Mouse (Mus musculus): ENCODE data around the gene Gm20388.

The Gm20388 gene

DNA sequence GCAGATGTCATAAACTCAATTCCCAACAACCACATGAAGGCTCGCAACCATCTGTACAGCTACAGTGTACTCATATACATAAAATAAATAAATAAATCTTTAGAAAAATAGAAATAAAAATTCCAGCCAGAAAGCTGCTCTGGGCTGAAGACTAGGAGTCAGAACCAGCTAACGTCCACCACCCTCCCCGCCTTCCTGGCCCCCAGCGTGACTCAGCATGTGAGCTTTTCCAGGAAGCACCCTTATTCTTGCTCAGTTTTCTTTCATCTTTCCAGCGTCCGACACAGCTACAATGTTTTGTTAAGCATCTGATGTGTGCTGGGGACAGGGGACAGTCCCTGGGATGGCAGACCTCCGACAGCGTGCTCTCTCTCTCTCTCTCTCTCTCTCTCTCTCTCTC lies 3434.5 kb downstream of the Gm20388 start:
- no peak for DNase-seq (ENCODE audit: low spot score)

DNA sequence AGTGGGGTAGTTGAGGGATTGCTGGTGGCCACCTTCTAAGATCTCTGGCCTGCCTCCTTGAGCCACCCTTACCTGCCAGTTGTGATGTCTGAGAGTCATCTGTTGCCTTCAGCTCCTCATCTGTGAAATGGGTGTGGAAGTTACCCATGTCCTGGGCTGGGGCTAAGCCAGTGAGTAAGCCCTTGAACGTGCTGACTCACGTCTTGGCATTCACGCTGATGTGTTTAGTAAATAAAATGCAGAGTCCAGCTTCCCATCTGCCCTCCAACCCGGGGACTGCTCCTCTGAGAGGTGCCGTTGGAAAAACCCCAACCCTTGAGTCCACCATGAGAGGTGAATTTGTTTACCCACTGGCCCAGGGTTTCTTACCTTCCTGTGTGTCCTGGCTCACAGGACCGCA lies 3435.2 kb downstream of the Gm20388 start:
- no peak for DNase-seq (ENCODE audit: low spot score)

DNA sequence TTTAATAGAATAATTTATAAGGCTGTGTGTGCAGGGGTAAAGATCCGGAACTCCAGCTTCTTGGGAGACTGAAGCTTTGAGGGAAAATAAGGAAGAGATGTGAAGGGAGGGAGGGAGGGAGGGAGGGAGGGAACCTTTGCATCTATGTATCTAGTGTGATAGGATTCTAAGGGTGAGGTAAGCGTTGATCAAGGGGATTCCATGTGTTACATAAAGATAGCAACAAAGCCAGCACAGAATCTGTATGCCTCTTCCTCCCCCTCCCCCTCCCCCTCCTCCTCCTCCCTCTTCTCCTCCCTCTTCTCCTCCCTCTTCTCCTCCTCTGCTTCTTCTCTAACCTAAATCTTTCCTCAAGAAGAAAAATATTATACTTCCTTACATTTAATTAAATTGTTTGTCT lies 3436.7 kb downstream of the Gm20388 start:
- no peak for DNase-seq (ENCODE audit: low spot score)

DNA sequence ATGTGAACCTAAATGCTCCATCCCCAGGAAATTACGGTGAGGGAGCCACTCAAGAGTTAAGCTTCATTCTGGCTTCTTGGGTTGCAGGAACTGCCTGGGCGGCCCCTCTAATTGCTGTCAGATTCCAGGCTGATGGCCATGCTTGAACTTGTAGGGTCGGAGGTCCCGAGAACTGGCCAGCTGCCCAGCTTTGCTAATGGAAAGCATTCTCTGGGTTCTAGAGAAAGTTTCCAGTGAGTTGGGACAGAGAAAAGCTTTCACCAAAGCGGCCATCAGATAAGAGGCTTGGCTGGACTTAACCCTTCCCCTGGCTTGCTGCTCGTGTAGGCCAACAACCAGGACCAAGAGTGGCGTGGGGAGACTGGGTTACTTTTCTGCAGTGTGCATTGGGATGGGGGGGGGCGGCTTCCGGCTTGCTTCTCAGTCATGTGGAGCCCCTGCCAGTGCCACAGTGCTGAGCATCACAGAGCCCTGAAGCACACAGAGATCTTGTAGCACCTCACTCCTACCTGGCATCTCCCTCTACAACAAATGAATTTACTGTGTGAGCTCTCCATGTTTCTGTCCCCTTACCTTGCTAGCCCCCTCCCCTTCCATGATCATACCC lies 3437.7 kb downstream of the Gm20388 start:
- peak; percentile 47 for DNase-seq (ENCODE audit: low spot score)

DNA sequence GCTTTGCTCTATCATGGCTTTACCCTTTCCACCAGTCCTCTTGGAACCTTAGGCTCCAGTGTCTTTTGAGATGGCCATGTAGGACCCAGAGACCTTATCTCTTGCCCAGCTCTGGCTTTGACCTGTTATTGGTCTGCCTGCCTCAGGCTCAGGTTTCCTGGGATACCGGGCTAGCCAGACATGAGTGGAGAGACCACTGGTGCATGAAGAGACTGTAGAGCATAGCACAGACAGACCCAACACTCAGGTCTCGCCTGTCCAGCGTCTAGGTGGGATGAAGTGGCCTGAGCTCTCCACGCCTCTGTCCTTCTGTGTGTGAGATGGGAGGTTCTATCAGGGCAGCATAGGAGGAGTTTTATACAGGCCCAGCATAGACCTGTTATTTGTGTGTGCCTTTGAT lies 3438.4 kb downstream of the Gm20388 start:
- no peak for DNase-seq (ENCODE audit: low spot score)

DNA sequence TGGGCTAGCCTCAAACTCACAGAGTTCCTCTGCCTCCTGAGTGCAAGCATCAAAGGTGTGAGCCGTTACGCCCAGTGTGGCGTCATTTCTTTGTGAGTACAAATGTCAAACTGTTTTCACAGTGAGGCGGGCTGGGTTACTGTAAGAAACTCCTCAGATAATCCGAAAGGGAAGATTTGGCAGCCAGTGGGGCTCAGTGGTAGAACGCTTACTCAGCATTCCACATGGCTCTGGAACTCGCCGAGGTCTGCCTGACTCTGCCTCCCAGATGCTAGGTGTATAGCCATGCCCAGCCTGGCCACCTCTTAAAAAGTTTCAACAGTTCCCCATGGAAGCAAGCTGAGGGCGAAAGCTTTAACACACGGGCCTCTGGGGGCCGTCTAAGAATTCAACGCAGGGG lies 3441.5 kb downstream of the Gm20388 start:
- no peak for DNase-seq (ENCODE audit: low spot score)

DNA sequence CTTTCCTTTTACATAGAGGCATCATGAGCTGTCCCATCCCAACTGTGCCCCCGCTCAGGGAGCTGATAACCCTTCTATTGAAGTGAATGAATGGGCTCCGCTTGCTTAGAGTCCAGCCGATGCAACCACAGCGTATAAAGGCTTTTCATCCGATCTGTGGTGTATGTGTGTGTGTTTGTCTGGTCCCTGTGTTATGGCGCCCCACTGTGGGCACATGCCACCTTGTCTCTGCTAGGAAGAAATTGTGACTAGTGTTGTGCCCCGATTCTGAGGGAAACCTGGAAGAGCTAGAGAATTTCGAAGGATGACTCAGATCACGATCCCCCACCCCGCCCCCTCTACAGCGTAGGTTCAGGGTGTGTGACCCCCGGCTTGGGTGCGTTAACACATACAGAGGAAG lies 3442.1 kb downstream of the Gm20388 start:
- peak; percentile 57 for DNase-seq (ENCODE audit: low spot score)

DNA sequence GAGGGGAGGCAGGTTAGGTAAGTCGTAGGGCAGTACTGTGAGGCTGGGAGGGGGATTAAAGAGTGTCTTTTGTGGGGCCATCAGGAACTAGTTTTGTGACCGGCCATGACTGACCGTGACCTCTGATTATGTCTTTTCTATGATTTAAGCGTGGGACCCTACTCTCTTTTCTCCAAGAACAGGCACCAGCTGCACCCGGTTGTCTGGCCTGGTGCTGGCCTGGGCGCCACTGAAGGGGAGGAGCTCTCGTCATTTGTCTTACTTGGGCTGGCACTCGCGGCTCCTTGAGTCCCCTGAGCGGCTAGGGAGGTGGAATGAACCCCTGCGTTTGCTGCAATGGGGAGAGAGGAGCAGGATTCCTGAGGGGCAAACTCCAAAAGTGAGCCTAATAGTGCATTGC lies 3442.6 kb downstream of the Gm20388 start:
- no peak for DNase-seq (ENCODE audit: low spot score)

DNA sequence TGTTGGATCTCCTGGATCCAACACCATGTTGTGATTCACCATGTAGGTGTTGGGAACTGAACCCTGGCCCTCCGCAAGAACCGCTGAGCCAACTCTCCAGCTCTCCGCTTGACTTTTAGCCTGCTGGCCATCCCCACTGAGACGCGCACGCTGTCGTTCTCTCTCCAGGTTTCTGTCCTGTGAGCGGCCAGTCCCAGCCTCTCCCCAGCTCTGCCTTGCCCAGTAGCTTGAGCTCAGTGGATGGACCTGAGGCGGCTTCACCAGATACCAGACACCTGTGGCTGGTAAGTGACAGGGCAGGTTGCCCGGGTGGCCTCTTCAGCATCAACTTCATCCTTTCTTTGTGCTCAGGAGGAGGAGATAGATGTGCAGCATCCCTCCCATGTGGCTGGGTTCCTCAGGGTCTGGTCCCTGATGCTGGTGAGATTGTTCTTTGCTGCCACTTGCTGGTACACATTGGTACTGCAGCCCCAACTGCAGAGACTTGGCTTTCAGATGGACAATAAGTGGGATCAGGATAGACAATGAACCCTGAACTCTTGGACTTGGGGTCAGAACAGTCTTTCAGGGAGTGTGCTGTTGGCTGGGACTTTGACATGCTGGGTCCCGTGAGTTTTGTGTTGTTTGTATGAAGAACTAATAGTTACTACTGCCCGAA lies 3450.6 kb downstream of the Gm20388 start:
- DNase-seq (ENCODE audit: low spot score), result peak; percentile 67

DNA sequence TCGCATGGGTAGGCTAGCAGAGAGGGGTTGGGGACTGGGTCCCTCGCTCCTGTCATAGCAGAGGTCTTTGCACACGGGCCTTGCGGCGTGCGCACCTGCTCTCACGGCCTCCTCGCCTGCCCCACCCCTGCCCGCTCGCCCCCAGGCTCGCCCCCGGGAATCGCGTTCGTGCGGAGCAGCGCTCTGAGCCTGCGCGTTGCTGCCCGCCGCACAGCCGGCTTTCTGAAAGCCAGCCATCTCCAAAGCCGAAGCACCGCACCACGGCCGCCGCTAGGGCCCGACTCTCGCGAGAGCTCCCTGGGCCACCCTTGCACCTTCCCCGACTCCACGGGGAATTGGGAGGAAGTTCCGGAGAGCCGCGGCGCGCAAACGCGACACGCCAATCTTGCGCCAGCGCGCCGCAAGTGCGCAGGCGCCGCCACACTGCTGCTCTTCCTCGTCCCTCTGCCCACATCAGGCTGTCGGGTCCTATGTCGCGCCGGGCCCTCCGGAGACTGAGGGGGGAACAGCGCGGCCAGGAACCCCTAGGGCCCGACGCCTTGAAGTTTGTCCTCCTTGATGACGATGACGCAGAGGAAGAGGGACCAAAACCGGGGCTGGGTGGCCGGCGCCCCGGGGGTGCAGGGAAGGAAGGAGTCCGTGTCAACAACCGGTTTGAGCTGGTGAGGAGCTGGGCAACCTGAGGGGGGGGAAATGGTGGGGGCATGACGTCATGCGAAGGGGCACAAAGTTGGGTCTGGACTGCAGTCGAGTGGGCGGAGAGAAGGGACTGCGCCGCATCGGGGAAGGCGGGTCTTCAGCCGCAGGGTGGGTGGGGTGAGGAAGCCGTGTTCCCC lies 3463.0 kb downstream of the Gm20388 start, which contains the start of gene Tcf25:
TSS of gene Tcf25 (plus strand) at position 351 of the 836 bp plus-strand sequence.
- peak; percentile 95 for DNase-seq (ENCODE audit: low spot score)

DNA sequence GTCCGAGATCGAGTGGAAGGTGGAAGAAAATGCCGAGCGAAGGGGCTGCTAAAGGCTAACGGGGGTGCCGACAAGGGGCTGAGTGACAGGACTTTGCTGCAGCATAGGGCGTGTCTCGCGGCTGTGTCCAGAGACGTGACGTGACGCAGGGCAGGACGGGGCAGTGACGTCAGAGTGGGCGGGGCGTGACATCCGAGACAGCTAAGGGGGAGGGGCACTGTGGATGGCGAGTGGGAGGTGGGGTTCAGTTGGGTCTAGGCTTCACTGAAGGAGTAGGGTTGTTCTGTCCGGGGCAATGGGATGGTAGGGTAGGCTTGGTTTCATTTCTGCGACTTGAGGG lies 3463.6 kb downstream of the Gm20388 start:
- peak; percentile 93 for DNase-seq (ENCODE audit: low spot score)

DNA sequence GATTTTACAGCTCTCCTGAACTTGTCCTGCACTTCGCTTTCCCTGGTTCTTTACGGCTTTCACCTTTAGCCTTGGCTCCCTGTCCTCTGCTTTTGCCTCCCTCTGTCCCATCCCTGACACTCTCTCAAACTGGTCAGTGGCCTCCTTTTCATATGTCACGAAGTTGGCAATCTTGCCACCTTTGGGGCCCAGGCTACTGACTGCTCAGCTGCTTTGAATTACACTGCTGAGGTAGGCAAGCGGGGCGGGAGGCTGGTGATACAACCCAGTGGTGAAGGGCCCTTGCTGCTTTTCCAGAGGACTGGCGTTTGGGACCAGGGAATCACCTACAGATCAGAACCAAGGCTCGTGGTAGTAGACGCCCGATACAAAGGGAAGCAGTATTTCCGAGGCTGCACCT lies 3465.1 kb downstream of the Gm20388 start:
- DNase-seq (ENCODE audit: low spot score), result no peak

DNA sequence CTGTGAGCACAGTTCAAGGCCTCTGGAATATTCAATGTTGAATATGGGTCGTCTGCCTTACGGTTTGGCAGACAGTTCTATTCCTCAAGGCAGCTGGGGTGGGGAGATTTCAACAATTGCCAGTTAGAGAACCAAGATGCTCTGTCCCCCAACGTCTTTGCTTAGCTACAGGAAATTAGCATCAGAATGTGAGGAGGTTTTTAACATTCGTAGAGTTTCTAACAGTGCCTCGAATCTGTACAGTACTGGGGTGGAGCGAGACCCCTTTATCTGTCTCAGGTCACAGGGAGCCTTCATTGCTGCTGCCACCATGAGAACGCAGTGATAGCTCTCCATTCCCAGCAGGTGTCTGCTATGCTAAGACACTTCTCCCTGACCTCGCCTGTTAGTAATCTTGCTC lies 3465.5 kb downstream of the Gm20388 start:
- no peak for DNase-seq (ENCODE audit: low spot score)

DNA sequence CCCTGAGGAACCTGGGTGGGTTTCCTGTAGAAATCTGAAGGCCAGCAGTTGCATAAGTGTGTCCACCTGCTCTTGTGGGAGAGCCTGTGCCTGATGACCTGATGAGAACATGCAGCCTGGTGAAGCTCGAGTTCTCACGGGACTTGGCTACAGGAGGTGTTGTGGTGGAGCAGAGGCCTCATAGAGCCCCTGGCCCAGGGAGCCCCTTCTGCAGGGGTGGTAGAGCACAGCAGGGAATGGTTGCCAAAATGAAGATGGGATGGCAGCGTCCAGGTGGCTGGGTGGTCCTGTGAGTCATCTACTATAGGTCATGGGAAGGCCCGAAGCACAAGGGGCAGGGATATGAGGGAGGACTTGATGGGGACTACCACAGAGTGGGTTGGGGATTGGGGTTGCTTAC lies 3471.1 kb downstream of the Gm20388 start:
- DNase-seq (ENCODE audit: low spot score), result no peak

DNA sequence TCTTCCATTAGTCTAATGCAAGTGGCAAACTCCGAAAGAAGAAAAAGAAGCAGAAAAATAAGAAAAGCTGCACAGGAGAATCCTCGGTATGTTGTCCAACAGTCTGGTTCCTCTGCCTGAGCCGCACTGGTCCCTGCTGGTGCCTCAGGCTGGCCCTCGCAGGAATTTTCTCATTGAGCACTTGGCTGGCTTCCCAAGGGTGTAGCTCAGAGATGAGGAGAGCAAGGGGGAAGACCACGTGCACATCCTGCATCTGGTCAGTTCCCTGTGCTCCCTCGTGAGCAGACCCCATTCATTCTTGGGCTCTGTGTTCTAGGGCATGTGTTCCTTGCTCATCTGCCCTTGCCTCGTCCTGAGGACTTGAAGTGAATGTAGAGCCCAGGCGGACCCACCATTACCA lies 3471.9 kb downstream of the Gm20388 start:
- DNase-seq (ENCODE audit: low spot score), result no peak

DNA sequence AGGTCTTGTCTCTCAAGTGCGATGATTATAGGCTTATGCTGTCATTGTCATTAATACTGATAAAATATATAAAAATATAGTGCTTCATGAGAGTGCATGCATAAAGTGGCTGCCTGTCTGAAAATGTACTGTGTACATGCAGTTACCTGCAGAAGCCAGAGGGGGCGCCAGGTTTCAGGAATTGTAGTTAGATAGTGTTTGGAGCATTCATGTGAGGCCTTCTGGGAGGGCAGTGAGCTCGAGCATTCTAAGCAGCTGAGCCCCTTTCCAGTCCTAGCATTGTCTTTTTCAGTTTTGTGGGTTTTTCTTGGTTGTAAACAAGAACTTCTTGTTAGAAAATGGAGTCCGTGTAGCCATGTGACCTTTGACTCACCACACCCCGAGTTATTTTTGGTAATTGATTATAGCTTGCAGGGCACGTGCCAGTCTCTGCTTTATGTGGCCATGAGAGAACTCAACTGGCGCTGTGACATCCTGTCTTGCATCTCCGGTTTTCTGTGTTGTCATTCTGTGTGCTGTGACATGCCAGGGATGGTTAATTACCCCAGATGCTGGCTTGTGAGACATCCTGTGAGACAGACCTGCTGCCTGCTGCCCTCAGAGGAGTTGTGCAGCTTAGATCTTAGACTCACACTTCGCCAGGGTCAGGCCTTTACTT lies 3474.4 kb downstream of the Gm20388 start:
- no peak for DNase-seq (ENCODE audit: low spot score)

DNA sequence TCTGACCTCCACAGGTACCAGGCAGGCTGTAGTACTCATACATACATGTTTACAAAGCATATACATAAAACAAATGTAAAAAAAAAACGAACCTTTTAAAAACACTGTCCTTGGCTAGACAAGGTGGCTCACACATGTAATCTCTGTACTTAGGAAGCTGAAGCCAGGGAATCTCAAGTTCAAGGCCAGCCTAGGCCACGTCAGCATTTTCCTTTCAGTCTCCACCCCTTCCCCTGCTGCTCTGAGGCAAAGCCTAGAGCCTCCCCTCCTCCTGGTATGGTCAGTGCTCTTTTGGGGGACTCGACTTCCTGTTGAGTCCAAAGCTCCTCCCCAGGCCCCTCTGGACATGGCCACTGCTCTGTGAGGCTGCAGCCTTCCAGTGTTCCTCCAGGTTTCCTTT lies 3476.4 kb downstream of the Gm20388 start:
- DNase-seq (ENCODE audit: low spot score), result no peak

DNA sequence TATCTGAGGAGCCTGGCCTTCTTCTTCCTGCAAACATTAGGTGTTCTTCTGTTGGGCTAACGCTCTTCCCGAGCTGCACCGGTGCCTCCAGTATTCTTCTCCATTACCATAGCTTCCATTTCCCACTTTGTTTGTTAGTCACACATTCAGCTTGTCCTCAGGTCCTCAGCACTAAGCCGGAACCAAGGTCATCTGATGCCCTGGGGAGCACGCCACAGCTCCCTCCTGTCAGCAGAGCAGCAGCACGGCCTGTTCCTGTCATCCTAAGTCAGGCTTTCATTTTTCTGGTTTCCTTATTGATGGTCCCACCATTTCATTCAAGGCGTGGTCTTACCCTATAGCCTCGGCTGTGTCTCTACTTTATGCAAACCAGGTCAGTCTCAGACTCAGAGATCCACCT lies 3477.2 kb downstream of the Gm20388 start:
- no peak for DNase-seq (ENCODE audit: low spot score)

DNA sequence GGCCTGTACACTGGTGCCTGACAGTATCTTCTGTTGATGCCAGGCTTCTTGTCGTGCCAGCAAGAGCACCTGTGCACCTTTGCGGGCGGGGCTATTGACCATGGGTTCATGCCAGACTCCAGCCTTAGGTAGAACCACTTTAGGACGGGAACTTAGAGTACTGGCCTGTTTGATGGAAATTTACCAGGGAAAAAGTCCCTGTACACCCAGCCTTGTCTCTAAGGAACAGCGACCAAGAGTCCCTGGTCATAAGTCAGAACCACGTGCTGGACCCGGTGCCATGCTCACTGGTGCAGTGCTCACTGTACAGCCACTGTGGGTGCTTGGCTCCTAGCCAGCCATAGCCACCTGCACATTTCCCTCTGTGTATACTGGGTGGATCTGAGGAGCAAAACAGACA lies 3478.4 kb downstream of the Gm20388 start:
- no peak for DNase-seq (ENCODE audit: low spot score)

DNA sequence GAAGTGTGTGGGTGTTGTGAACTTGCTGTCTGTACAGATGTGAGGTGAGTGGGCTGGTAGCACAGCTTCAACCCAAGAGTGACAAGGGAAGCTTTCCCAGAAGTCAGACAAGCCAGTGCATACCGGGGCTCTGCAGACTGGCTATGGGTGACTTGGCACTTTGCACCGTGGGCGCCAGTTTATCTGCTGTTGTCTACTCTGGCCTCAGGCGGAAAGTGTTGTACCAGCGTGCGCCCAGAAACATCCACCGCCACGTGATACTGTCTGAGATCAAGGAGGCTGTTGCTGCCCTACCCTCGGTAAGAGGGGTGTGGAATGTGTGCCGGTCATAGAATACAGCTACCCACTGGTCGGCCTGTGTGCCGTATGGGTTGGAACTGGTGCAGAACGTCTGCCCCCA lies 3487.7 kb downstream of the Gm20388 start:
- DNase-seq (ENCODE audit: low spot score), result no peak

DNA sequence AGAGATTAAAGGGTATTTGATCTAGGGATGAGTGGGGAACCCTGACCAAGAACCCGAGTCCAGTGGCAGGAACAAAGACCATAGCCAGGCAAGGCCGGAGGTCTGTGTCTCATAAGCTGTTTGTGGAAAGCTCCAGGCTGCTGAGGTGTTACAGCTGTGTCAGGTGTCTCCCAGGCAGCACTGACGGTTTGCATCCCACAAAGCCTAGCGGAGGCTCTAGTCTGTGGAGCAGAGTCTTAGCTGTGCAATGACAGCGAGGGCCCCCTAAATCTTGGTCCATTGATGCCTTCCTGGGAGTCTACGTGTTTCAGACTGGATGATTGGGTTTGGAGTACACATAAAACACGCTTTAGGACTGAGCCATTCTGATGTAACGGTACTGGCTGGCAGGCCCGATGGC lies 3491.3 kb downstream of the Gm20388 start:
- no peak for DNase-seq (ENCODE audit: low spot score)

DNA sequence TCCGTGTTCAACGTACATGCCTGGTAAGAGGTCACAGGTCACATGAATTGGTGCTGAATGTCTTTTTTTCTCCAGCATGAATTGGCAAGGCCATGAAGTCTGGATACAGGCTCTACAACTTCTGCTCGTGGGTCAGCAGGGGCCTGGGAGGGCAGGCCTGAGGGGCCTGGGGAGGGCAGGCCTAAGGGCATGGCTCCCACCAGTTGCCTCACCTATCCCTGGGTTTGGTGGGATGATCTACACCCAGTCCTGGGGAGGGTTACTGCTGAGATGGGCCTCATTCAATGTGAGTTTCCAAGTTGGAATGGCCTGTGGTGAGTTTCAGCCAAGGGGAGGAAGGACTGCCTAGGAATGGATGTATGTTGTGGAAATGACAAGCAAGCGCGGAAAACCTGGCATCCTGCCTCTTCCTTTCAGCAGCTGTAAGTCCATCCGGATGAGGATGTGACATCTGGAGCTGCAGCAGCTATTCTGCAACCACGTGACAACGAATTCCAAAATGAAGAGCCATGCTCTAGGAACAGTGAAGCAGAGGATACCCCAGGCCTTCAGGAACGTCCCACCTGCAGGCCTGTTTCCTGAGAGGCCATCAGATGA lies 3492.2 kb downstream of the Gm20388 start:
- DNase-seq (ENCODE audit: low spot score), result no peak
